Mouse (Mus musculus) liver, embryonic 14.5 days (tissue): ENCODE measurements around the gene Clk1. TPM values are rescaled to one million over a fixed set of nuclear protein-coding genes. Genes with fewer than 3 reads are reported as not detected.

ENCODE experiments used
- ATAC-seq: fragments of 200-750 bp; cut with Nextera tagmentation; 2 replicates; pipeline ENCODE4 v1.8.0; 2017; ENCODE audit warnings: moderate number of reproducible peaks, mild to moderate bottlenecking, moderate library complexity; ENCODE audit not compliant: insufficient read depth
- DNase-seq, 3 experiments: peaks; one replicate each; pipeline ENCODE4 v3.0.0-alpha.2; 2012 to 2013; ENCODE audit warnings: low read depth in 3 of 3, low spot score in 3 of 3
- H3K27ac ChIP-seq: fragments of 300-500 bp; sonication (generic); 2 replicates; pipeline ENCODE4 v1.5.1; 2014; ENCODE audit warnings: moderate library complexity, mild to moderate bottlenecking, control low read depth, inconsistent platforms
- H3K27me3 ChIP-seq: fragments of 300-500 bp; sonication (generic); 2 replicates; pipeline ENCODE4 v1.6.1; 2014; ENCODE audit warnings: mild to moderate bottlenecking, low read length, moderate library complexity; ENCODE audit not compliant: control insufficient read depth, insufficient read depth
- H3K36me3 ChIP-seq: fragments of 300-500 bp; sonication (generic); replicated peaks from 2 replicates; pipeline ENCODE4 v1.6.1; 2014; ENCODE audit warnings: low read depth; ENCODE audit not compliant: control insufficient read depth, insufficient read depth
- H3K4me1 ChIP-seq, 2 experiments: fragments of 200-500 bp in 1 of 2; fragments of 300-500 bp in 1 of 2; sonication (generic) in 1 of 2; replicated peaks; 2 replicates each; pipeline ENCODE4 v1.6.1; 2012 to 2014; ENCODE audit warnings: antibody characterized with exemption in 1 of 2, inconsistent platforms in 1 of 2, low read length in 1 of 2; ENCODE audit not compliant: control insufficient read depth in 2 of 2, insufficient read depth in 2 of 2
- H3K4me2 ChIP-seq: fragments of 300-500 bp; sonication (generic); 2 replicates; pipeline ENCODE4 v1.6.1; 2014; ENCODE audit warnings: low read depth, mild to moderate bottlenecking, control low read depth, moderate library complexity
- H3K4me3 ChIP-seq, 2 experiments: fragments of 200-500 bp in 1 of 2; fragments of 300-500 bp in 1 of 2; sonication (generic) in 1 of 2; 2 replicates each; pipeline ENCODE4 v1.5.1; 2012 to 2014; ENCODE audit warnings: low read depth in 2 of 2, low read length in 2 of 2, mild to moderate bottlenecking in 2 of 2, control low read depth in 1 of 2, inconsistent platforms in 1 of 2, moderate library complexity in 1 of 2; ENCODE audit not compliant: insufficient read depth in 1 of 2
- H3K9ac ChIP-seq: fragments of 300-500 bp; sonication (generic); replicated peaks from 2 replicates; pipeline ENCODE4 v1.6.1; 2014; ENCODE audit warnings: mild to moderate bottlenecking, control low read depth, moderate library complexity
- H3K9me3 ChIP-seq: fragments of 300-500 bp; sonication (generic); 2 replicates; pipeline ENCODE4 v1.6.1; 2016; ENCODE audit warnings: low read length, mixed read lengths; ENCODE audit not compliant: control insufficient read depth
- CTCF ChIP-seq: IDR thresholded peaks from 2 replicates; pipeline ENCODE4 v1.5.1; 2016; ENCODE audit warnings: antibody characterized with exemption, low read depth, control low read depth
- EP300 ChIP-seq: IDR thresholded peaks from 2 replicates; pipeline ENCODE4 v1.6.1; 2016; ENCODE audit warnings: antibody characterized with exemption, low read depth
- WGBS: fragments of 180-500 bp; shearing (Covaris S2); extraction: QIAGEN DNeasy Blood & Tissue Kit; methylation state at CpG from one replicate; pipeline ENCODE4 v1.1.7; 2014; ENCODE audit not compliant: insufficient replicate concordance; 5-methylcytosine and 5-hydroxymethylcytosine counted together
- polyA plus RNA-seq, 2 experiments: library from polyadenylated mRNA; depleted of rRNA in 1 of 2; stranded (reverse) in 1 of 2; unstranded in 1 of 2; fragments of >200 nt; fragmentation: Nextera tagmentation in 1 of 2; extraction: Ambion mirVana in 1 of 2; gene quantifications; 2 replicates each; pipeline versions ENCODE4 v1.2.1 to v1.2.3; 2012 to 2014

Clk1 gene
- polyA plus RNA-seq, 2 experiments = 69.3 to 97.9 TPM

DNA sequence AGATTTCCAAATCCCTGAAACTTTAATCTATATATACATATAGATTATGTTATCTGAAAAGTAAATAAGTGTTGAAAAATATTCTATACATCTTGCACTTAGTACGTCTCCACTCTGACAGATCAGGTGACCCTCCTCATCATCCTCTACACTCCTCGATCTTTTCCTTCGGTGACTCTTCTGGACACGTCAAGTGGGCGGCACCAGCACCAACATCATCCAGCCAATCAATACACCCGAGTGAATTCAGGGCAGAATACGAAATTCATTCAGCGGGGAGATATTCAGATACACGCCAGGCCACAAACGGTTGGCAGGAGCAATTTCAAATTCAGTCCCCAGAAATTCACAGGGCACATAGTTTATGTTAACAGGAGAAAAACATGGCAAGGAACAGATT, 3.8 kb downstream of the Clk1 start:
- WGBS = 79% methylated on average over 10 of the region's 10 CpGs
- no peak for ATAC-seq
- no peak for DNase-seq
- Histone ChIP-seq H3K4me2 (no peak overlapping the region), H3K27ac (no peak overlapping the region), H3K27me3 (no peaks in the 10 kb centered on the region), H3K36me3 (peaks cover 67% of the 10 kb centered on the region), H3K4me1 (peaks cover 5 to 8% of the 10 kb centered on the region in 2 experiments; a peak in 3 of 4 replicates), H3K9me3 (no peaks in the 10 kb centered on the region), H3K4me3 (no peak overlapping the region), H3K9ac (no peak overlapping the region)
- TF ChIP-seq EP300 (no peak), CTCF (no peak)

DNA sequence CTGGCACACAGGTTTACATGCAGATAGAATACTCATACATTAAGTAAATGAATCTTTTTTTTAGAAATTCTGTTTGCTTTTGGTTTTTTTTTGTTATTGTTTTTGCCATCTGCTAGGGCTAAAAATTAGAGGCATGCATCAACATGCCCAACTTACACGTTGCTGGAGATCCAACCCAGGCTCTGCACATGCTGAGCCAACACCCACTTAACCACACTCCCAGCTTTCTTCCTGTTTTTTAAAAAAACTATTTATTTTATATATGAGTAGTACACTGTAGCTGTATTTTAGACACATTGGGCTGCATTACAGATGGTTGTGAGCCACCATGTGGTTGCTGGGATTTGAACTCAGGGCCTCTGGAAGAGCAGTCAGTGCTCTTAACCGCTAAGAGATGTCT, 7.8 kb downstream of the Clk1 start:
- 64% methylated on average over 2 of the region's 2 CpGs for WGBS

DNA sequence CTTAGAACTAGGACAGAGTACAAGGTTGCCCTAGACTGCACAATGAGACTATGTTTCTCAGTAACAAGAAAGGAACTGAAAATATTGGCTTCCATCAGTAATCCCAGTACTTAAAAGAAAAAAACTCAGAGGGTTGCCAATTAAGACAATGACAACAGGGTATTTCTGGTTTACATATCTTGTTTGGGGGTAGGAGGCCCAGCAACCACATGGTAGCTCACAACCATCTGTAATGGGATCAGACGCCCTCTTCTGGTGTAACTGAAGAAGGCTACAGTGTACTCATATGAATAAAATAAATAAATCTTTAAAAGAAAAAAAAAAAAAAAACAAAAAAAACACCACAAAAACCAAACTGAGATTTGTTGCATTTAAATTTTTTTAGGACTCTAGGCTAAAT, 8.4 kb downstream of the Clk1 start:
- Histone ChIP-seq H3K4me2 (no peak overlapping the region), H3K36me3 (peaks cover 94% of the 10 kb centered on the region), H3K27ac (no peak overlapping the region), H3K9me3 (no peaks in the 10 kb centered on the region), H3K4me3 (no peak overlapping the region), H3K4me1 (no peaks in the 10 kb centered on the region), H3K27me3 (no peaks in the 10 kb centered on the region), H3K9ac (no peak overlapping the region)
- ATAC-seq (no peak), DNase-seq (no peak)
- TF ChIP-seq EP300 (no peak), CTCF (peak; percentile 38; the same call in 1 of the 2 replicates)
- 24% methylated on average over 1 of the region's 1 CpGs for WGBS

More for the DNA sequence above, 7.8 kb downstream of the Clk1 start:
- no peak for ATAC-seq
- Histone ChIP-seq H3K36me3 (peaks cover 91% of the 10 kb centered on the region), H3K27me3 (no peaks in the 10 kb centered on the region), H3K4me1 (peaks cover 0 to 2% of the 10 kb centered on the region in 2 experiments; a peak in 1 of 4 replicates), H3K9ac (no peak overlapping the region), H3K9me3 (no peaks in the 10 kb centered on the region), H3K4me2 (no peak overlapping the region), H3K4me3 (no peak overlapping the region), H3K27ac (no peak overlapping the region)
- DNase-seq = no peak
- TF ChIP-seq EP300 (no peak), CTCF (no peak)

DNA sequence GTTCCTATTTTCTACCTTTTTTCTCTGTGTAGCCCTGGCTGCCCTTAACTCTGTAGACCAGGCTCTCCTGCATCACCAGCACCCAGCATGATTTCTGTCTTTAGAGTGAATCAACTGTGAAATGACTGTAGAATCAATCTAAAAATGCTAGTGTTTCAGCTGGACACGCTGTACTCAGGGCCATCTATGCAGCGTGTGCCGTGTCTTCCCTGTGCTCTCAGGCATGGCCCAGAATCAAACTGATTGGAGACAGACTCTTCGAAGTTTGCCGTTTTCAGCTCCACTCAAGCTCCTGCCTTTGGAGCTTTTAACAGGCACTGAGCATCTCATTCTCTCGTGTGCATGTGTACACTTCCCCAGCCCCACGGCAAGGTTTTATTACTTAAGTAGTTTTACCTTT, 13.1 kb downstream of the Clk1 start:
- Histone ChIP-seq H3K36me3 (peaks cover 67% of the 10 kb centered on the region), H3K4me3 (no peak overlapping the region), H3K27ac (no peak overlapping the region), H3K9ac (no peak overlapping the region), H3K9me3 (no peaks in the 10 kb centered on the region), H3K4me2 (no peak overlapping the region), H3K4me1 (no peaks in the 10 kb centered on the region), H3K27me3 (no peaks in the 10 kb centered on the region)
- WGBS = 90% methylated on average over 7 of the region's 7 CpGs
- TF ChIP-seq CTCF (no peak), EP300 (no peak)
- ATAC-seq (no peak), DNase-seq (no peak)

DNA sequence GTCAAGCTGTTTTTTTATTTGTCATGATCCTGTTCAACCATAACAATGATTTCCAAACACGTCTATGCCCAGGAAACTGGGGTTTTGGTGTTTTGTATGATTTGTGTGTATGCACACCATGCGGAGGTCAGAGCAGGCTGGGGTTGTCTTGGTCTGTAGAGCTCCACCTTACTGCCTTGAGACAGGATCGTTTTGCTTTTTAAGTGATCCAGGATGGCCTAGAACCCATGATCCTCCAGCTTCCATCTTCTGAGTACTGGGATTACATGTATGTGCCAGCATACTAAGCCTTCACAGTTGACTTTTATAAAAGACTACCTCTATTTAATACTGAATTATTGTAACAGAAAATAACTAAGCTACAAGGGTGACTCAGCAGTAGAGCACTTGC, 13.7 kb downstream of the Clk1 start:
- WGBS = 72% methylated on average over 3 of the region's 3 CpGs
- Histone ChIP-seq H3K4me2 (no peak overlapping the region), H3K27ac (no peak overlapping the region), H3K27me3 (no peaks in the 10 kb centered on the region), H3K4me1 (no peaks in the 10 kb centered on the region), H3K4me3 (no peak overlapping the region), H3K9ac (no peak overlapping the region), H3K9me3 (no peaks in the 10 kb centered on the region), H3K36me3 (peaks cover 66% of the 10 kb centered on the region)
- ATAC-seq (no peak), DNase-seq (no peak)
- TF ChIP-seq CTCF (no peak), EP300 (no peak)
